ENCODE assay signal across 8 mouse cellular contexts in the genomic region with DNA sequence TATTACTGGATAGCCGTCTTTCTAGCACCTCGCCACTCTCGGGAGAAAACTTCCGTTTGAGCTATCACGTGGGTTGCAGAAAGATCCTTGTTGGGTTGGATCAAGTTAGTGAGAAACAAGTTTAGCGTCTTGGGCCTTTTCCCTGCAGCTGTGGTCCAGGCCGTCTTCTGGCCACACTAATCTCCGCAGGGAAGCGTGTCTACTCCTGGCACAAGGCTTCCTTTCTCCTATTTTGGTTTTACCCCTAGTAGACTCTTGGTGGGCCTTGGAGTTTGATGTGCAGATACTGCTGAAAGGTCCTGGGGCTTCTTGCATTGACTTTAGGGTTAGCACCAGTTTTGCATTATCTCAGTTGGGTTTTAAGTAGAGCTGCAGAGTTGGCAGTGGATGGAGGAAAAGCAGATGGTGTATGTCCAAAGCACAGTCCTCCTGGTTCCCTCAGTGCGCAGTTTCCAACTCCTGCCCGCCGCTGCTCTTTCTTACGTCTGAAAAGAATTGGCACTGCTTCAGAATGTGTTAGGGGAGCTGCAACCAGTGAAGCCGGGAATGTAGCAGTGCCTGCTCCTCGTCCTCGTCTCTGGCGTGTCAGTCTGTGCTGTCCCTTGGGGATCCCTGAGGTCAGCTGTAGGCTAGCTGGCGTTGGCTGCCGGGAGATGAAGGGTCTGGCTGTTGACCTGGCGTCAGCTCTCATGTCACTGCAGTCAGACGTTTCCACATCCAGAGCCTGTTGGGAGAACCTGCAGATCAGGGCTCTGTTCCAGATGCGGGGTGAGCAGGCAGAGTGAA.
DNase-seq lines count a peak whose midpoint lies in the region.

No protein-coding gene starts in this region.

- DNase-seq in gastrocnemius, adult 18-20 months (ENCODE audit: low spot score): peak; percentile 30
- no peak for DNase-seq in gastrocnemius, postnatal 4 days (ENCODE audit: low spot score in 2 of 2)
- peak; percentile 86 for DNase-seq in brain, adult 2 months (ENCODE audit: low read depth, low spot score)
- DNase-seq in heart, adult 18-20 months: peak; percentile 57 to 64
- peak; percentile 42 to 56 for DNase-seq in kidney, postnatal 4 days
- no peak for DNase-seq in spleen, adult 12 weeks (ENCODE audit: low spot score)
- no peak for DNase-seq in cerebellum, adult 11 months
- DNase-seq in cerebellum, adult 11-12 months: no peak

Comparison
In these comparisons a context has a peak if more than half of its experiments do, and no peak if none do; other contexts are left out.
1. DNase-seq: peak in gastrocnemius, adult 18-20 months (single experiment), brain, adult 2 months (single experiment), heart, adult 18-20 months (2 of 2) and kidney, postnatal 4 days (2 of 2); none in gastrocnemius, postnatal 4 days (0 of 2), spleen, adult 12 weeks (single experiment), cerebellum, adult 11 months (single experiment) and cerebellum, adult 11-12 months (single experiment).